Mouse (Mus musculus) heart, embryonic 11.5 days (tissue): ENCODE measurements at regions not wholly inside any gene's neighbourhood (a gene's known extent, or its start where the extent isn't known, plus 50 kb on each side); places are given as distances from the start of the nearest gene placed in this dataset.

Source experiments
- ATAC-seq: fragments of 200-750 bp; cut with Nextera tagmentation; replicated peaks from 2 replicates; pipeline ENCODE4 v1.8.0; 2017; ENCODE audit warnings: moderate library complexity; ENCODE audit not compliant: insufficient number of reproducible peaks, low FRiP score, low TSS enrichment
- H3K27ac ChIP-seq: fragments of 300-500 bp; sonication (generic); 2 replicates; pipeline ENCODE4 v1.5.1; 2014; ENCODE audit warnings: mild to moderate bottlenecking, low read depth, low read length
- H3K27me3 ChIP-seq: fragments of 300-500 bp; sonication (generic); 2 replicates; pipeline ENCODE4 v1.6.1; 2014; ENCODE audit warnings: mild to moderate bottlenecking, low read length, mixed read lengths; ENCODE audit not compliant: control insufficient read depth, insufficient read depth
- H3K36me3 ChIP-seq: fragments of 300-500 bp; sonication (generic); 2 replicates; pipeline ENCODE4 v1.6.1; 2014; ENCODE audit warnings: mild to moderate bottlenecking, low read length, moderate library complexity, mixed read lengths; ENCODE audit not compliant: control insufficient read depth, insufficient read depth
- H3K4me1 ChIP-seq: fragments of 300-500 bp; sonication (generic); 2 replicates; pipeline ENCODE4 v1.6.1; 2014; ENCODE audit warnings: low read length; ENCODE audit not compliant: control insufficient read depth, insufficient read depth
- H3K4me2 ChIP-seq: fragments of 300-500 bp; sonication (generic); 2 replicates; pipeline ENCODE4 v1.6.1; 2014; ENCODE audit warnings: mild to moderate bottlenecking, moderate library complexity
- H3K4me3 ChIP-seq: fragments of 300-500 bp; sonication (generic); 2 replicates; pipeline ENCODE4 v1.5.1; 2014; ENCODE audit warnings: low read depth, low read length
- H3K9ac ChIP-seq: fragments of 300-500 bp; sonication (generic); 2 replicates; pipeline ENCODE4 v1.6.1; 2014; ENCODE audit warnings: mild to moderate bottlenecking, low read depth, low read length, moderate library complexity
- H3K9me3 ChIP-seq: fragments of 300-500 bp; sonication (generic); replicated peaks from 2 replicates; pipeline ENCODE4 v1.6.1; 2016; ENCODE audit warnings: low read length; ENCODE audit not compliant: control insufficient read depth
- WGBS: fragments of 180-500 bp; shearing (Covaris S2); extraction: QIAGEN DNeasy Blood & Tissue Kit; methylation state at CpG from one replicate; pipeline ENCODE4 v1.1.7; 2014; ENCODE audit not compliant: insufficient replicate concordance; 5-methylcytosine and 5-hydroxymethylcytosine counted together

DNA sequence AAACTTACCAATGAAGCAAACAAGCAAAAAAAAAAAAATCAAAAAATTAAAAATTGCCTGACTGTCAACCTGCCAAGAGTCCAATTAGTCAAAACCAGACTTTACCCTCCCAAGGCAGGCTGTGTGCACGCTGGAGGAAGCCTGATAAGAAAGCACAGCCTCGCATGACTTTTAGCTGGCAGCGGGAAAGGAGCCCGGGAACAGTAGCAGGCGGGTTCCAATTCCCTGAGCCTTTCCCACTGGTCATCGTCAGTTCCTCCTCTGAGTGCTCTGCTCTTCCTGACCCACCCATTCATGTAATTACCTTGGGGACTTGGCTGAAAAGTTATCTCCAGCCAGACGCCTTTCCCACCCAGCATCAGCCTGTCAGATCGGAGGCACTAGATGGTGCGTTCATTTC lies 214.5 kb downstream of the 1500009L16Rik start:
- Histone ChIP-seq H3K4me1 (peaks cover 5% of the 10 kb centered on the region; the same call in 1 of the 2 replicates), H3K36me3 (no peaks in the 10 kb centered on the region), H3K9ac (no peak overlapping the region), H3K27me3 (no peaks in the 10 kb centered on the region), H3K9me3 (no peaks in the 10 kb centered on the region), H3K4me2 (no peak overlapping the region), H3K4me3 (no peak overlapping the region), H3K27ac (no peak overlapping the region)
- no peak for ATAC-seq
- WGBS: 30% methylated on average over 9 of the region's 9 CpGs

DNA sequence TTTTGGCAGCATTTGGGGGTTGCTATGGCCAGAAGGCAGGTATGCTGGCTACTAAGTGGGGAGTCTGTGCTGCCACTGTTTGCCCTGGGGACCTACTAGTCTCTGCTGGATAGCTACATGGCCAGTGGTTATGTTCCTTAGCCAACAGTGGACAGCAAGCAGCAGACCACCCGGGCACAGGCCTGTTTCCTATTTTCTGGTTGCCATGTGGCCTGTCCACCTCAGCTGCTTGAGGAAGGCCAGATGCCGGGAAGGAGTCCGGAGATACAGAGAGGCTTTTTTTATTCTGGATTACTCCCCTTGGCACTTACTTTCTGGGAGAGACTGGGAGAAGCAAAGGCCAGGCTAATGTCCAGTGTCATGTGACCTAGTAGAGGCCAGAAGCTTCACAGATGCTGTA lies 219.4 kb downstream of the 1500009L16Rik start:
- no peaks in the 10 kb centered on the region for H3K36me3 ChIP-seq
- WGBS: 37% methylated on average over 3 of the region's 3 CpGs
- H3K27me3 ChIP-seq: no peaks in the 10 kb centered on the region
- no peak overlapping the region for H3K27ac ChIP-seq
- no peaks in the 10 kb centered on the region for H3K9me3 ChIP-seq
- H3K4me1 ChIP-seq: peaks cover 6% of the 10 kb centered on the region; the same call in 1 of the 2 replicates
- H3K4me2 ChIP-seq: no peak overlapping the region
- no peak overlapping the region for H3K9ac ChIP-seq
- no peak overlapping the region for H3K4me3 ChIP-seq
- ATAC-seq: no peak

DNA sequence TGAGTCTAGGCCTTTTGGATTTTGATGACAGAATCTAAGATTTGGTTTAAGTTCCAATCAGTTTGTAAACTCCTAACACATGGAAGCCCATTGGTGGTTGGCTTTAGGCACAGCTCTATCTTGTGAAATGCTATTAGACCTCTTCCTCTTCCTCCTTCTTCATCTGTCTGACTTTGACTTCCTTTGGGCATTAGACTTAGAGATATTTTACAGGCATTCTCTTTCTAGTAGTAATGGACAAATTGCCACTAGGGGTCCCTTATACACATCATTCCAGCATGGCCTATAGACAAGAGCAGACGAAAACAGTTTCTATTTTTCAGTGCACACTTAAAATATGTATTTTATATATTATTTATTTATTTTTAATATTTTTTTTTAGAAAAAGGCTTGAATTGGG lies 221.5 kb downstream of the 1500009L16Rik start:
- H3K4me1 ChIP-seq: peaks cover 5% of the 10 kb centered on the region; the same call in 1 of the 2 replicates
- H3K36me3 ChIP-seq: no peaks in the 10 kb centered on the region
- 75% methylated on average over 1 of the region's 1 CpGs for WGBS
- H3K9ac ChIP-seq: no peak overlapping the region
- no peak for ATAC-seq
- no peaks in the 10 kb centered on the region for H3K27me3 ChIP-seq
- no peak overlapping the region for H3K4me2 ChIP-seq
- no peaks in the 10 kb centered on the region for H3K9me3 ChIP-seq
- H3K27ac ChIP-seq: no peak overlapping the region
- H3K4me3 ChIP-seq: no peak overlapping the region

DNA sequence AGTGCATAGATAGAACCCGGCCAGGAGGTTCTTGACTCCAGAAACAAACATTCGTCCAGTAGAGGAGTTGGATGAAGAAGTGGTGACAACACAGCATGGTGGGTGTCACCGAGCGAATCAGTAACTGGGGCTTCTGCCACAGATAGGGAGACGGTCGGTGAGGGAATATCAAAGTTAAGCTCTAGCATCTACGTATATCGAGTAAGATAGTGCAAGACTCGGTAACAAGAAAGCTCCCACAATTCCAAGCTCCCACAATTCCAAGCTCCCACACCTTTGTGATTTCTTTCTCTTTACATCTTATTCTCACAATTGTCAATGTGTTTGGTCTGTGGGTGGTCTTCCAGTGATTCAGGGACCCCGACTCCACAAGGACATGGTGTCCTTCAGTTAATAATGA lies 222.2 kb downstream of the 1500009L16Rik start:
- Histone ChIP-seq H3K4me3 (no peak overlapping the region), H3K27ac (no peak overlapping the region), H3K4me2 (no peak overlapping the region), H3K4me1 (peaks cover 5% of the 10 kb centered on the region; the same call in 1 of the 2 replicates), H3K36me3 (no peaks in the 10 kb centered on the region), H3K9ac (no peak overlapping the region), H3K27me3 (no peaks in the 10 kb centered on the region), H3K9me3 (no peaks in the 10 kb centered on the region)
- no peak for ATAC-seq
- 89% methylated on average over 10 of the region's 10 CpGs for WGBS

DNA sequence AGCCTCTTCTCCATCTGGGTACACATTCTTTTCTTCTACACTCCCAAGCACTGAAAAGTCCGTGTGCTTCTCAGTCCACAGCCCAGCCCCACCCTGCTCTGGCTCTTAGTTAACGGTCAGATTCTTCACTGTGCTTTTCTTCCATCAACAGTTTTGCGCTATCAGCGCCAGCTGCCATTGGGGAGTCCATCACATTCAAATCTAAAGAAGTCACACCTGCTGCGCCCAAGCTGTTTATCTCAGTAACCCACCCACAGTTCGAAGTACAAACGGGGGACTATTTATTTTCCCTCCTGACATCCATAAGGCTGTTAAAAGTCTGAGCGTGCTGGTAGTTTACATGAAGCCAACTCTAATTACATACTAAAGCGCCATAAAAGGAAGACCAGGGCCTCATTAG lies 222.8 kb downstream of the 1500009L16Rik start:
- no peaks in the 10 kb centered on the region for H3K27me3 ChIP-seq
- H3K4me1 ChIP-seq: peaks cover 5% of the 10 kb centered on the region; the same call in 1 of the 2 replicates
- no peak for ATAC-seq
- H3K4me2 ChIP-seq: no peak overlapping the region
- H3K36me3 ChIP-seq: no peaks in the 10 kb centered on the region
- H3K27ac ChIP-seq: no peak overlapping the region
- 50% methylated on average over 9 of the region's 9 CpGs for WGBS
- no peaks in the 10 kb centered on the region for H3K9me3 ChIP-seq
- H3K9ac ChIP-seq: no peak overlapping the region
- H3K4me3 ChIP-seq: no peak overlapping the region

DNA sequence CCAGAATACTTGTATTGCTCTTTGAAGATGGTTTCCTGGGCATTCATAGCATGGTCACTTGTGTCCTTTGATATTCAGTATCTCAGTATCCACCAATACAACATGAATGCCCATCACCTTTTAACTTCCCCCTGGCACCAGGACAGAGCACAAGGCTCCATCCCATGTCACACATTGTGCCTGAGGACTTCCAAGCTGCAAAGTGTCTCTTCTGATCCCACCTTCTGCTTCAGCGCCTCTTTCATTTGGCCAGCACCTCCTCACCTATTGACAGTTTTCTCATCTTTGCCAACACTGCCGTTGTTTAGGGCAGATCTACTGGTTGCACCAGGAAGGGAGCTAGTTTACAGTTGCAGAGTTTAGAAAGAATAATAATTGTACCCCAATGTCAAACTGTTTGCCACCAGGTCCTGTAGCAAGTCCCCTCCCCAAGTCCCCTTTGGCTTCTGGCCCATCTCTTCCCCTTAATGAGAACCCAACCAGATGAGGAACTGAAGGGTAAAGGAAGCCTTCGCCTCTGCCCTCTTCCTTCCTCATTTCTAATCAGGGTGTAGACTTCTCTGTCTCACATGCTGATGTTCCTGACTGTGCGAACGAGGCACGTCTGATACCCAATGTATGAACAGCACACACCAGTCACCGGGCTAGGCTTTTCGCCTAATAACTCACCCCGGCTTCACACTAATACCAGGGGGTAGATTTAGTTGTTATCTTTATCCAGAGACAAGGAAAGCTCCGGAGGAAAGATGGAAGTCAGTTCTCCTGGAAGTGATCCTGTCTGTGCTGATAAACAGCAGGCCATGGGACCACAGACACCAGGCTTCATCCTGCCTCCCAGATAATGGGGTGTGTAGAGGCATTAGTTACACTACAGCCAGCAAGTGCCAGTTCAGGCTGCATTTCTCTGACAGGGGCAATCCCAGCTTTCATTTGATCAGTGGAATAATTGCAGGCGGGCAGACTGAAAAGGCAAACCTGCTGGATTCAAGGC lies 223.8 kb downstream of the 1500009L16Rik start:
- no peak overlapping the region for H3K4me3 ChIP-seq
- no peak for ATAC-seq
- H3K4me1 ChIP-seq: peaks cover 5% of the 10 kb centered on the region; the same call in 1 of the 2 replicates
- no peak overlapping the region for H3K4me2 ChIP-seq
- no peak overlapping the region for H3K27ac ChIP-seq
- peak overlapping the region; percentile 10; the same call in 1 of the 2 replicates for H3K9ac ChIP-seq
- H3K9me3 ChIP-seq: no peaks in the 10 kb centered on the region
- WGBS: 41% methylated on average over 11 of the region's 11 CpGs
- no peaks in the 10 kb centered on the region for H3K27me3 ChIP-seq
- no peaks in the 10 kb centered on the region for H3K36me3 ChIP-seq

DNA sequence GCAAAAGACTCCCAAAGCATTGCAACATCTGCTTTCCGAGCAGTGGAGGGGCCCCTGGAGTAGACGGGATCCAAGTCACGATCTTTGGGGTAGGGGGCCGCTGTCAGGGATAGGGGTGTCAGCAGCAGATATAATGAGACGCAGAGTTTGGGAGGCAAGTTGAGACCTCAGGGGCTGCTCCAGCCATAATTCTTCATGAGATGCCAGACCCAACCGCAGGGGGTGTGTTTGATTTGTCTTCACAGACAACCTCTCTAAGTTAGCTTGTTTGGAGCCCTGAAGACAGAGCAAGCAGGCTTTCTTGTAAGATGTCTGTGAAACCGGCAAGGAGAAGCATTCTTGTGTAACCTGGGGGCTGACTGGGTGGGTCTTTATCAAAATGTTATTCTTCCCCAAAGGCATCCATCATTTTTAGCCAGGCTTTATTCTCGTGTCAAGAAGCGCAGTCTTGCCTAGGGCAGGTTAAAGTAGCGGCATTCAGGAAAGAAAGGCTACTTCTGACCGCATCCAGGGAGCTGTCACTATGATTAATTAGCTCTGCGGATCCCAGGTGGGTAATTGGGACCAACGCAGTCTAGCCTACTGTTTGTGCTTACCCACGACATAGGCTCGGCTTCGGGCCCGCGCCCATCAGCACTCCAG lies 234.6 kb downstream of the 1500009L16Rik start:
- no peaks in the 10 kb centered on the region for H3K27me3 ChIP-seq
- no peaks in the 10 kb centered on the region for H3K9me3 ChIP-seq
- ATAC-seq: no peak
- H3K4me2 ChIP-seq: no peak overlapping the region
- H3K27ac ChIP-seq: no peak overlapping the region
- H3K36me3 ChIP-seq: no peaks in the 10 kb centered on the region
- H3K4me3 ChIP-seq: no peak overlapping the region
- no peak overlapping the region for H3K9ac ChIP-seq
- H3K4me1 ChIP-seq: no peaks in the 10 kb centered on the region
- WGBS: 54% methylated on average over 18 of the region's 18 CpGs

DNA sequence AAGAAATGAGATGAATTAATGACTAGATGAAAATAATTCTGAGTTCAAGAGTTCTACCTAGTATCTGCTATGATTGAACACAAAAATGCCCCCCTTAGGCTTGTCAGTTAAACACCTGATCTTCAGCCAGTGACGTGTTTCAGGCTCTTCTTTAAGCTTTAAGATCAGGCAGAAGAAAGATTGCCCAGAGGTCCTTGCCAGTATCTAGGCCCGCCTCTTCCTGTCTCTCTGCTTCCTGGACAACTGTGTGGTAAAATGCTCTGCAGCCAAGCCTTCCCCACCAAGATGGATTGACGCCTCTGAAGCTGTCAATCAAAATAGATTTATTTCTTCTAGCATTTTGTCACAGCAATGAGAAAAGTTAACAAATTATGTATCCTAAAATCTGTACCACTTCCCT lies 235.7 kb downstream of the 1500009L16Rik start:
- Histone ChIP-seq H3K27me3 (no peaks in the 10 kb centered on the region), H3K9me3 (no peaks in the 10 kb centered on the region), H3K4me1 (no peaks in the 10 kb centered on the region), H3K36me3 (no peaks in the 10 kb centered on the region), H3K9ac (no peak overlapping the region), H3K27ac (no peak overlapping the region), H3K4me3 (no peak overlapping the region), H3K4me2 (no peak overlapping the region)
- WGBS: 78% methylated on average over 3 of the region's 3 CpGs
- no peak for ATAC-seq
